10 mouse cellular contexts compared by ENCODE assay signal in genomic region chrX:155144718-155145117, GRCm38 (mm10). TPM values are rescaled to one million over a fixed set of nuclear protein-coding genes. Genes with fewer than 3 reads are reported as not detected.
DNase-seq lines count a peak whose midpoint lies in the region; ATAC-seq lines count a peak whose summit lies in the region.
"Had no signal": no experiment of that assay in that cellular context is flagged by ENCODE, and none has a peak within 500 bp of the region (broad histone marks: within the 10 kb centered on the region; RNA-seq: fewer than 3 reads in every experiment).

No protein-coding gene starts in this region.

- H3K4me1 ChIP-seq in midbrain, embryonic 10.5 days = no peaks in the 10 kb centered on the region
- H3K4me1 ChIP-seq in midbrain, embryonic 15.5 days = no peaks in the 10 kb centered on the region
- H3K4me1 ChIP-seq: embryonic facial prominence, embryonic 15.5 days had no signal

- peak; percentile 17 for DNase-seq in midbrain, embryonic 10.5 days (ENCODE audit: low spot score)
- peak; percentile 25 to 53 for DNase-seq in adrenal gland, adult 18-20 months (ENCODE audit: low spot score in 2 of 2)
- peak; percentile 32 for DNase-seq in embryo, embryonic 11 days
- peak; percentile 64 for DNase-seq in heart, postnatal 4 days
- peak; percentile 11 to 21 for DNase-seq in layer of hippocampus, postnatal 36 days
- DNase-seq in monocyte, adult 2 months (ENCODE audit: low read depth in 1 of 2, low spot score in 2 of 2) = peak; percentile 2 to 36
- peak; percentile 7 to 39 for DNase-seq in thymus, postnatal 10 days (ENCODE audit: low spot score in 2 of 2)

- H3K36me3 ChIP-seq in midbrain, embryonic 10.5 days = no peaks in the 10 kb centered on the region
- no peaks in the 10 kb centered on the region for H3K36me3 ChIP-seq in midbrain, embryonic 15.5 days (replicated peaks)
- H3K36me3 ChIP-seq: embryonic facial prominence, embryonic 15.5 days had no signal

- no peak overlapping the region for H3K27ac ChIP-seq in midbrain, embryonic 10.5 days (replicated peaks)
- no peak overlapping the region for H3K27ac ChIP-seq in midbrain, embryonic 15.5 days
- H3K27ac ChIP-seq: embryonic facial prominence, embryonic 15.5 days had no signal

- no peak overlapping the region for H3K4me3 ChIP-seq in midbrain, embryonic 10.5 days
- no peak overlapping the region for H3K4me3 ChIP-seq in midbrain, embryonic 15.5 days
- H3K4me3 ChIP-seq: embryonic facial prominence, embryonic 15.5 days; myocyte had no signal

- no peak for ATAC-seq in midbrain, embryonic 15.5 days (replicated peaks)

- no peak overlapping the region for H3K9ac ChIP-seq in midbrain, embryonic 15.5 days
- H3K9ac ChIP-seq: embryonic facial prominence, embryonic 15.5 days had no signal

- 36% methylated on average over 3 of the region's 3 CpGs for WGBS in midbrain, embryonic 10.5 days
- 30% methylated on average over 3 of the region's 3 CpGs for WGBS in midbrain, embryonic 15.5 days

- H3K27me3 ChIP-seq in midbrain, embryonic 10.5 days (ENCODE audit: low read depth, poor library complexity, severe bottlenecking) = no peaks in the 10 kb centered on the region
- H3K27me3 ChIP-seq in midbrain, embryonic 15.5 days (replicated peaks) = no peaks in the 10 kb centered on the region
- H3K27me3 ChIP-seq: embryonic facial prominence, embryonic 15.5 days had no signal

- no peaks in the 10 kb centered on the region for H3K9me3 ChIP-seq in midbrain, embryonic 10.5 days (replicated peaks)
- H3K9me3 ChIP-seq in midbrain, embryonic 15.5 days = no peaks in the 10 kb centered on the region
- H3K9me3 ChIP-seq: embryonic facial prominence, embryonic 15.5 days had no signal

- no peak overlapping the region for H3K4me2 ChIP-seq in midbrain, embryonic 15.5 days
- H3K4me2 ChIP-seq: embryonic facial prominence, embryonic 15.5 days had no signal

RNA-seq across cellular contexts. Expression of gene Cldn34b2, which starts 16.5 kb away (rescaled TPM):
- polyA plus RNA-seq in midbrain, embryonic 10.5 days (2016; fragmentation: Nextera tagmentation; extraction: Ambion mirVana) = not detected in 2 replicates
- not detected in 2 replicates for polyA plus RNA-seq in midbrain, embryonic 15.5 days (2015; fragmentation: Nextera tagmentation; extraction: Ambion mirVana)
- not detected for total RNA-seq in adrenal gland, adult 18-20 months (2021)
- total RNA-seq in heart, postnatal 4 days (2021) = not detected
- not detected for total RNA-seq in layer of hippocampus, postnatal 36 days (2021)
- polyA plus RNA-seq: embryonic facial prominence, embryonic 15.5 days; myocyte had no signal

RNA-seq across cellular contexts. Expression of gene Magea2, which starts 51.3 kb away (rescaled TPM):
- polyA plus RNA-seq in midbrain, embryonic 10.5 days (2016; fragmentation: Nextera tagmentation; extraction: Ambion mirVana) = not detected in 2 replicates
- polyA plus RNA-seq in midbrain, embryonic 15.5 days (2015; fragmentation: Nextera tagmentation; extraction: Ambion mirVana) = not detected in 2 replicates
- total RNA-seq in adrenal gland, adult 18-20 months (2021) = not detected
- not detected for total RNA-seq in heart, postnatal 4 days (2021)
- total RNA-seq in layer of hippocampus, postnatal 36 days (2021) = not detected
- polyA plus RNA-seq: embryonic facial prominence, embryonic 15.5 days had no signal

RNA-seq across cellular contexts. Expression of gene Magea1, which starts 55.1 kb away (rescaled TPM):
- not detected in 2 replicates for polyA plus RNA-seq in midbrain, embryonic 10.5 days (2016; fragmentation: Nextera tagmentation; extraction: Ambion mirVana)
- not detected in 2 replicates for polyA plus RNA-seq in midbrain, embryonic 15.5 days (2015; fragmentation: Nextera tagmentation; extraction: Ambion mirVana)
- not detected for total RNA-seq in adrenal gland, adult 18-20 months (2021)
- total RNA-seq in heart, postnatal 4 days (2021) = not detected
- total RNA-seq in layer of hippocampus, postnatal 36 days (2021) = not detected
- polyA plus RNA-seq: embryonic facial prominence, embryonic 15.5 days; myocyte had no signal
